Mouse (Mus musculus) lung, postnatal 14 days (tissue): Measurements from ENCODE around the gene Ncbp2.
"Not testable (repeated sequence)": the region's sequence is repeated elsewhere in the genome, so short reads cannot be mapped to it uniquely, and the experiment has no call there.

ENCODE experiments used
- DNase-seq: peaks from one replicate; pipeline ENCODE4 v3.0.0; 2021

The Ncbp2 gene

DNA sequence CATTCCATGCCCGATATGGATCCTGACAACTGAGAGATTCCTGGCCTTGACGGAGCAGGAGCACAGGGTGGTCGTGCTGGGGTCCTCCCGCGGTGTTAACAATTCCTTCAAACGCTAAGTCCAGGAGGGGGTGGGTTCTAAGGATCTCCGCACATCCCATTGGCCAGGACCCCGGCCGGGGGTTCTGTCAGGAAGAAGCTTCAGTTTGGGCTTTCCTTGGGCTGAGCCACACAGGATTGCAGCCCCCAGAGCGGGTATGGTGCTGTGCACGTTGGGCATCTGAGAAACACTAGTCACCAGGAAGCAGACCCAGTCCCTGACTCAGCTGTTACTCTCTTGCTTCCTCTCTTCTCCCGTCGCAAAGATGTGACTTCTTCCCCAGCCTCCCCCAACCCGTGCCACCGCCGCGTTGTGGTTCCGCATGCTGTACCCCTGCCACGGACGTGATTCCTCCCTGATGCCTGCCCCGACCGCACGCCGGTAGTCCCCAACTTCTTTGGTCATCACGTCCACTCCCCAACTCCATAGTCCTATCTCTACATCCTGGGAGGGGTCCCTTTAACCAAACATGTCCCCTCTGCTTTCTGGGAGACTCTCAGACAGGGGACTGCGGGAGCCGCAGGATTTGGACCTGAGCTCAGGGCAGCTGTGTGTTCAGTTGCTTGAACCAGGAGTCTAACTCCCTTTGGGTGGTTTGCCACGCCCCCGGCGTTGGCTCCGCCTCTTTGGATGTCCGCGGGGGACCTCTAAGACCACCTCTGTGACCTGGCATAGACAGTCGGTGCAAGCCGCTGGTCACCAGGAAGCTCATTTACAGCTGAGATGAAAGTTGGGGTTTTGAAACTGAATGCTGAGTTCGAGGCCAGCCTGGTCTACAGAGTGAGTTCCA, 13.0 kb upstream of the Ncbp2 start:
- no peak for DNase-seq

- DNase-seq, result no peak
Observed at GRCm38 (mm10) chr16:31936568-31936967, 11.7 kb upstream of the Ncbp2 start.

- no peak for DNase-seq
Observed at GRCm38 (mm10) chr16:31938856-31939255, 9.5 kb upstream of the Ncbp2 start.

GRCm38 (mm10) chr16:31940586-31940985, 7.7 kb upstream of the Ncbp2 start:
- DNase-seq, result no peak

DNA sequence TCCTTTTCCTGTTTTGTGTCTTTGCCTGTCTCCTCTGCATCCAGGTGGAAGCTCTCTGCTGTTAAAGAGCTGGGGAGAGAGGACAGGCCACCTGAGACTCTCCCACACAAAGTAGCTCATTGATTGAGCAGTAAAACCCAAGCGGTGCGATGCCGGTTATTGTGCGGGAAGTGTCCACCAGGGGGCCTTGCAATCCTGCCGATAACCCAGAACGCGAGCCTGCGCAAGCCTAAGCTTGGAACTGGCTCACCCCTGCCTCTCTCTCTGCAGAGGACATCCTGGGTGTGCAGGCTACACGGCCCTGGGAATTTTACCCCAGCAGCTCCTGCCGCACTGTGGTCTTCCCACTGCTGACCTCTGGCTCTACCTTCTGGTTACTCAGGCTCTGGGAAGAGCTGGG, 4.3 kb upstream of the Ncbp2 start:
- peak; percentile 81 for DNase-seq

GRCm38 (mm10) chr16:31944698-31945255, 3.5 kb upstream of the Ncbp2 start:
- DNase-seq, result no peak

DNA sequence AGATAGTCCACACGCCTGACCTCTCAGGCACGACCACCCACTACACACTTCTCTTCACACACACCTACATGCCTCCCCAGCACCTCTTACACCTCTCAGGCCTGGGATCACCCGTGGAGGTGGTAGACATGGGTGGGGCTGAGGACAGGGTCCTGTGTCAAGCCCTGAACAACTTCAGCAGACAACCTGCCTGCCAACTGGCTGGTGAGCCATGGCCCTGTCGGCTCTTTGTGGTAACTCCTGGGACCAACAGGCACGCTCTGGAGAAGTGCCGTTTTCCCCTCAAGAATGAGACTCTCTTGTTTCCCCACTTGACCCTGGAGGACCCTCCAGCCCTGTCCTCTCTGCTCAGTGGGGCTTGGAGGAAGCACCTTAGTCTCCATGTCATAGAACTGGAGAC, 2.9 kb upstream of the Ncbp2 start:
- no peak for DNase-seq

DNA sequence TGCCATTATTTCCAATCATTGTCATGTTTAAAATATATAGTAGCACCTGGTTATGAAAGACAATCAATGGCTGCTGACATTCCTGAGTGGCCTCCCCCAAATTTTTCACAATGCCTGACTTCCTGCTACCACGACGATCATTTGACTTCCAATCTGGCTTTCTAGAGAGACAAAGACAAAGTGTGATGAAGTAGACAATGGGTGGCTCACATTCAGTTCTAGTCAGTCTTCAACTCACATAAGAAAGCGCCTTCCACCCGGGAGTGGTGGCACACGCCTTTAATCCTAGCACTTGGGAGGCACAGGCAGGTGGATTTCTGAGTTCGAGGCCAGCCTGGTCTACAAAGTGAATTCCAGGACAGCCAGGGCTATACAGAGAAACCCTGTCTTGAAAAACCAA, 2.3 kb upstream of the Ncbp2 start:
- DNase-seq, result not testable (repeated sequence)

DNA sequence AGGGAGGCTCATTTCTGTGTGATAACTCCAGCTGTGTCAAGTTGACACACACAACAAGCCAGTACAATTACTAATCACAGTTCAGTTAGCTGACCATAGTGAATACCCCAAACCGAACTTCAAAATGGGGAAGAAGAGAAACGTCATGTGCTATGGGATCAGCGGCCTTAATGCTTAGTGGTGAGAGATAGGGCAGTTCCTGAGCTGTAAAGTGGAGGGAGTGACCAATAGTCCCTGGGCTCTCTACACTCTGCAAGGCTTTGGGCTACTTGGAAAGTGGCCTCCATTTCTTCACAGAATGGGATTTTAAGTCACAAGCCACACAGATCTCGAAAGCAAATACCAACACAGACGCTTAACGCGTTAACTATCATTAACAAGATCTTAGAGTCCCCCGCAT, 980 bp upstream of the Ncbp2 start:
- no peak for DNase-seq

- DNase-seq, result no peak
Observed at GRCm38 (mm10) chr16:31947901-31948316, 404 bp upstream of the Ncbp2 start.

DNA sequence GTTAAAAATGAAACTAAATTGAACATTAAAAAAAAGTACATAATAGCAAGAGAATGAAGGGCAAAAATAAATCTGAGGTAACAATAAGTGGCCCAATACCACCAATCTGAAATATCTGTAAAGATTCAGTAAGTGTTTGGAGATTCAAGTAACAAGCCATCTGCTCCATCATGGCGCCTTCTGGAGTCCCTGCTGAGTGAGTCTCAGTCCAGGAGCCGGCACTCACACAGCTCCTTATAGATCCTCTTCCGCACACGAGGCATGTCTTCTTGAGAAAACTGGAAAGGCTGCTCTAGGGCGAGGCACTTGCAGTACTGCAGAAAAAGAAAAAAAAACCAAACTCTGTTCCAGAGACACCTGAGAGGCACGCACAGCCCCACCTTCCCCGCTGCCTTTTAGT, 14.9 kb downstream of the Ncbp2 start:
- no peak for DNase-seq

GRCm38 (mm10) chr16:31975258-31975657, 26.9 kb downstream of the Ncbp2 start:
- DNase-seq, result no peak

DNA sequence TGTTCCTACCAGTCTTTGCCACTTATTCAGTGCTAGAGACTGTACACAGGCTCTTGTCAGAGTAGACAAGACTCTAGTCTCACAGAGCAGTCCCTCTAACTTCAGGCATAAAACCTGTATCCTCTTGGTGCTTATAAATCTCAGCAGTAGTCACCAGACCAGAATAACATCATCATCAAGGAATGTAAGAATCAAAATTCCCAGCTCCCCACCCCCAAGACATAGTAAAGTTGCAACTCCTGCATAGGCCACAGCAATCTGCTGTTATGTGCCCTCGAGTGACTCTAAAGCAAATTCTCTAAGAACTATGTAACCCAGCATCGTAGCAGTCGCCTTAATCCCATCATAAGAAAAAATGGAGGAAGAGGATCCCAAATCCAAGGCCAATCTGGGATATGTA, 31.2 kb downstream of the Ncbp2 start:
- no peak for DNase-seq

GRCm38 (mm10) chr16:31980946-31981345, 32.6 kb downstream of the Ncbp2 start:
- no peak for DNase-seq

GRCm38 (mm10) chr16:31992039-31992438, 43.7 kb downstream of the Ncbp2 start:
- DNase-seq, result no peak

DNA sequence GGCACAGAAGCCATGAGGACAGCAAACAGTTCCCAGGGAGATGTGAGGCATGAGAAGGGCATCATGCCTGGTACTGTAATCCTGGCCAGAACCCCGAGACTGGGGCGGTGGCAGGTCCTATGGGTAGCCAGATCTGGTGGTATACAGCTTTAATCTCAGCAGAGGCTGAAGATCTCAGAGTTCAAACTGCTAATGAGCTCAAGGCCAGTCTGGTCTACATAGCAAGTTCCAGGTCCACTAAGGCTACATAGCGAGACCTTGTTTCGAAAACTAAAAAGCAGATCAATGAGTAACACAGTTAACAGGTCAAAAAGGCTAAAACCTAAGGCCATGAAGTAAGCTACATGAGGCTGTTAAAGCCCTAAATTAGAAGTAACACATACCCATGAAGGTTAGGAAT, 44.9 kb downstream of the Ncbp2 start:
- no peak for DNase-seq

DNA sequence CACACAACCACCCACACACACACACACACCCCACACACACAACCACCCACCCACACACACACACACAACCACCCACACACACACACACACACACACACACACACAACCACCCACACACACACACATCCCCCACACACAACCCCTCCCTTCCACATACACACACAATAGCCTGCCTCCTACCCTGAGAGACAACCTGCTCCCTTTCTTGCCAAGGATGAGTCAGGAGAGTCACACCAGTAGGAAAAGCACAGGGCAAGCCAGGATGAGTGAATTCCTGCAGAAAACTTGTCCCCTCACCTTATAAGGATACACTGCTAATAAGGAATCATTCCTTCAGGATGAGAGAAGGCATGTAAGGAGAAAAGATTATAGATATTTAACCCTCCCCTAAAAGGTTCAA, 45.6 kb downstream of the Ncbp2 start:
- no peak for DNase-seq

- no peak for DNase-seq
Observed at GRCm38 (mm10) chr16:31996371-31996770, 48.1 kb downstream of the Ncbp2 start.

GRCm38 (mm10) chr16:32002509-32003477, 54.5 kb downstream of the Ncbp2 start, which contains the start of gene Senp5:
Senp5 (minus strand) TSS chr16:32003287.
- DNase-seq, result peak; percentile 91

- no peak for DNase-seq
Observed at GRCm38 (mm10) chr16:32004731-32005130, 56.4 kb downstream of the Ncbp2 start.

GRCm38 (mm10) chr16:32008529-32009293, 60.4 kb downstream of the Ncbp2 start:
- DNase-seq, result no peak

DNA sequence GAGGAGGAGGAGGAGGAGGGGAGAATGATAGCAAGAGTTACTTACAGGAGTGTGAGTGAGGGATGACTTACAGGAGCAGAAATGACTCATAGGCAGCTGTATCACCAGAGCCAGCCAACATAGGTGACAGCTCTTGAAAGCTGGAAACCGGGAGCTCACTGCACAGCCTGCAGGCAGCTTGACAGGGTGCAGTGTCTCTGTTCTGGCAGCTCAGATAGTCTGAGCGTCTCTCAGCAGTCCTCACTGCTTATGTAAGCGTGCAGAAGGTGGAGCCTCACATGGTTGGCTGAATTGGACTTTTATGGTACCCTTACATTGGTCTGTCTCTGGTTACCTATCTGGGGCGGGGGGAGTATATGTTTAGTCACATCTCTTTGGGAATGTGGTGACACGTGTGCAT, 61.6 kb downstream of the Ncbp2 start:
- no peak for DNase-seq

- no peak for DNase-seq
Observed at GRCm38 (mm10) chr16:32010330-32010729, 62.0 kb downstream of the Ncbp2 start.
